Mouse (Mus musculus) E14TG2a.4 (cell line): ENCODE measurements around the gene Krtap4-7.

Source experiments
- CTCF ChIP-seq: conservative IDR thresholded peaks from 2 replicates; pipeline ENCODE4 v1.5.1; 2014; ENCODE audit warnings: low read length
- NANOG ChIP-seq: IDR thresholded peaks from 2 replicates; pipeline ENCODE4 v1.6.1; 2014; ENCODE audit warnings: borderline replicate concordance, low read length, mixed read lengths

- TF ChIP-seq CTCF: no peak
- TF ChIP-seq NANOG: no peak
These were observed 22.0 kb upstream of the Krtap4-7 start, which contains the start of gene Krtap4-6 for GRCm38 (mm10) chr11:99665860-99666259.
